Mouse (Mus musculus): ENCODE results near the gene Gal3st2.

- TF ChIP-seq POLR2A (IDR thresholded peaks at IDR 0.05; ENCODE audit: borderline replicate concordance, insufficient read depth, low read length), result no peak
- no peak for TF ChIP-seq CTCF (IDR thresholded peaks at IDR 0.05; ENCODE audit: borderline replicate concordance, insufficient read depth, low read depth, low read length)
Observed at GRCm38 (mm10) chr1:93818722-93819121, 42.4 kb upstream of the Gal3st2 start.

Data from cerebellum, adult 2 months (tissue).